Mouse (Mus musculus): ENCODE measurements around the gene Camk1d. TPM values are rescaled to one million over a fixed set of nuclear protein-coding genes. Genes with fewer than 3 reads are reported as not detected.

The Camk1d gene
- polyA plus RNA-seq, 1 experiment, result 9.8 TPM

GRCm38 (mm10) chr2:5677472-5677871 is 36.8 kb downstream of the Camk1d start:
- no peaks in the 10 kb centered on the region for H3K4me1 ChIP-seq (ENCODE audit: control insufficient read depth, insufficient read depth, low read length)
- no peak overlapping the region for H3K27ac ChIP-seq (ENCODE audit: control insufficient read depth, insufficient read depth, low read depth, low read length, poor library complexity)
- TF ChIP-seq CTCF (IDR thresholded peaks at IDR 0.05; ENCODE audit: control insufficient read depth, insufficient read depth, low read length), result no peak
- no peak for TF ChIP-seq POLR2A (IDR thresholded peaks at IDR 0.05; ENCODE audit: borderline replicate concordance, control insufficient read depth, low read depth, low read length)
- WGBS, result 75% methylated on average over 2 of the region's 2 CpGs
- H3K4me3 ChIP-seq (replicated peaks; ENCODE audit: control insufficient read depth, low read depth, low read length), result no peak overlapping the region

- TF ChIP-seq CTCF (IDR thresholded peaks at IDR 0.05; ENCODE audit: control insufficient read depth, insufficient read depth, low read length) (no peak), POLR2A (IDR thresholded peaks at IDR 0.05; ENCODE audit: borderline replicate concordance, control insufficient read depth, low read depth, low read length) (no peak)
- no peak overlapping the region for H3K4me3 ChIP-seq (replicated peaks; ENCODE audit: control insufficient read depth, low read depth, low read length)
- no peak overlapping the region for H3K27ac ChIP-seq (ENCODE audit: control insufficient read depth, insufficient read depth, low read depth, low read length, poor library complexity)
- WGBS, result 83% methylated on average over 8 of the region's 8 CpGs
- H3K4me1 ChIP-seq (ENCODE audit: control insufficient read depth, insufficient read depth, low read length), result no peaks in the 10 kb centered on the region
These were observed 37.5 kb downstream of the Camk1d start for GRCm38 (mm10) chr2:5676786-5677185.

- Histone ChIP-seq H3K4me1 (ENCODE audit: control insufficient read depth, insufficient read depth, low read length) (no peaks in the 10 kb centered on the region), H3K4me3 (replicated peaks; ENCODE audit: control insufficient read depth, low read depth, low read length) (no peak overlapping the region), H3K27ac (ENCODE audit: control insufficient read depth, insufficient read depth, low read depth, low read length, poor library complexity) (no peak overlapping the region)
- WGBS, result 79% methylated on average over 9 of the region's 9 CpGs
- TF ChIP-seq POLR2A (IDR thresholded peaks at IDR 0.05; ENCODE audit: borderline replicate concordance, control insufficient read depth, low read depth, low read length) (no peak), CTCF (IDR thresholded peaks at IDR 0.05; ENCODE audit: control insufficient read depth, insufficient read depth, low read length) (no peak)
These were observed 38.2 kb downstream of the Camk1d start for GRCm38 (mm10) chr2:5676143-5676483.

- H3K27ac ChIP-seq (ENCODE audit: control insufficient read depth, insufficient read depth, low read depth, low read length, poor library complexity), result no peak overlapping the region
- no peak overlapping the region for H3K4me3 ChIP-seq (replicated peaks; ENCODE audit: control insufficient read depth, low read depth, low read length)
- TF ChIP-seq POLR2A (IDR thresholded peaks at IDR 0.05; ENCODE audit: borderline replicate concordance, control insufficient read depth, low read depth, low read length) (no peak), CTCF (IDR thresholded peaks at IDR 0.05; ENCODE audit: control insufficient read depth, insufficient read depth, low read length) (no peak)
- WGBS, result 86% methylated on average over 12 of the region's 12 CpGs
- H3K4me1 ChIP-seq (ENCODE audit: control insufficient read depth, insufficient read depth, low read length), result no peaks in the 10 kb centered on the region
These were observed 38.7 kb downstream of the Camk1d start for GRCm38 (mm10) chr2:5675431-5676142.

- Histone ChIP-seq H3K4me3 (replicated peaks; ENCODE audit: control insufficient read depth, low read depth, low read length) (no peak overlapping the region), H3K27ac (ENCODE audit: control insufficient read depth, insufficient read depth, low read depth, low read length, poor library complexity) (no peak overlapping the region), H3K4me1 (ENCODE audit: control insufficient read depth, insufficient read depth, low read length) (no peaks in the 10 kb centered on the region)
- no peak for TF ChIP-seq CTCF (IDR thresholded peaks at IDR 0.05; ENCODE audit: control insufficient read depth, insufficient read depth, low read length)
- no peak for TF ChIP-seq POLR2A (IDR thresholded peaks at IDR 0.05; ENCODE audit: borderline replicate concordance, control insufficient read depth, low read depth, low read length)
- WGBS, result 82% methylated on average over 9 of the region's 9 CpGs
These were observed 39.8 kb downstream of the Camk1d start for GRCm38 (mm10) chr2:5674512-5674911.

- Histone ChIP-seq H3K4me3 (replicated peaks; ENCODE audit: control insufficient read depth, low read depth, low read length) (no peak overlapping the region), H3K27ac (ENCODE audit: control insufficient read depth, insufficient read depth, low read depth, low read length, poor library complexity) (no peak overlapping the region), H3K4me1 (ENCODE audit: control insufficient read depth, insufficient read depth, low read length) (no peaks in the 10 kb centered on the region)
- WGBS, result 85% methylated on average over 6 of the region's 6 CpGs
- TF ChIP-seq CTCF (IDR thresholded peaks at IDR 0.05; ENCODE audit: control insufficient read depth, insufficient read depth, low read length) (no peak), POLR2A (IDR thresholded peaks at IDR 0.05; ENCODE audit: borderline replicate concordance, control insufficient read depth, low read depth, low read length) (no peak)
These were observed 40.5 kb downstream of the Camk1d start for GRCm38 (mm10) chr2:5673816-5674215.

GRCm38 (mm10) chr2:5672906-5673589 is 41.3 kb downstream of the Camk1d start:
- no peak overlapping the region for H3K4me3 ChIP-seq (replicated peaks; ENCODE audit: control insufficient read depth, low read depth, low read length)
- TF ChIP-seq CTCF (IDR thresholded peaks at IDR 0.05; ENCODE audit: control insufficient read depth, insufficient read depth, low read length) (no peak), POLR2A (IDR thresholded peaks at IDR 0.05; ENCODE audit: borderline replicate concordance, control insufficient read depth, low read depth, low read length) (no peak)
- 83% methylated on average over 7 of the region's 7 CpGs for WGBS
- H3K27ac ChIP-seq (ENCODE audit: control insufficient read depth, insufficient read depth, low read depth, low read length, poor library complexity), result no peak overlapping the region
- H3K4me1 ChIP-seq (ENCODE audit: control insufficient read depth, insufficient read depth, low read length), result no peaks in the 10 kb centered on the region

- no peak overlapping the region for H3K27ac ChIP-seq (ENCODE audit: control insufficient read depth, insufficient read depth, low read depth, low read length, poor library complexity)
- 86% methylated on average over 10 of the region's 10 CpGs for WGBS
- no peak for TF ChIP-seq CTCF (IDR thresholded peaks at IDR 0.05; ENCODE audit: control insufficient read depth, insufficient read depth, low read length)
- TF ChIP-seq POLR2A (IDR thresholded peaks at IDR 0.05; ENCODE audit: borderline replicate concordance, control insufficient read depth, low read depth, low read length), result no peak
These were observed 44.2 kb downstream of the Camk1d start for GRCm38 (mm10) chr2:5670146-5670545.

More at GRCm38 (mm10) chr2:5670146-5670545, 44.2 kb downstream of the Camk1d start:
- Histone ChIP-seq H3K4me3 (replicated peaks; ENCODE audit: control insufficient read depth, low read depth, low read length) (no peak overlapping the region), H3K4me1 (ENCODE audit: control insufficient read depth, insufficient read depth, low read length) (no peaks in the 10 kb centered on the region)

All from bone marrow, adult 2 months (tissue).